Mouse (Mus musculus) bone marrow macrophage, adult 2 months (primary cell): ENCODE results near the gene Zfp383. TPM values are rescaled to one million over a fixed set of nuclear protein-coding genes. Genes with fewer than 3 reads are reported as not detected.
A peak's percentile ranks its signal among the peaks of the same experiment; 100 is the strongest.

Experiments used
- H3K27ac ChIP-seq: 2 replicates; pipeline ENCODE4 v1.5.1; 2012; ENCODE audit warnings: low read depth, low read length; ENCODE audit not compliant: insufficient read depth
- H3K4me1 ChIP-seq: 2 replicates; pipeline ENCODE4 v1.6.1; 2012; ENCODE audit warnings: low read length; ENCODE audit not compliant: control insufficient read depth, insufficient read depth
- H3K4me3 ChIP-seq: 2 replicates; pipeline ENCODE4 v1.5.1; 2012; ENCODE audit warnings: mild to moderate bottlenecking, low read length, moderate library complexity; ENCODE audit not compliant: insufficient read depth
- CTCF ChIP-seq: IDR thresholded peaks from 2 replicates; pipeline ENCODE4 v1.5.1; 2012; ENCODE audit warnings: low read depth, mild to moderate bottlenecking, low read length, moderate library complexity
- POLR2A ChIP-seq: IDR thresholded peaks from 2 replicates; pipeline ENCODE4 v1.6.1; 2012; ENCODE audit warnings: mild to moderate bottlenecking, low read depth, low read length, borderline replicate concordance
- polyA plus RNA-seq: library from polyadenylated mRNA; stranded (reverse); fragments of >200 nt; gene quantifications from 2 replicates; pipeline ENCODE4 v1.2.4, GENCODE M21; 2012; ENCODE audit not compliant: missing spikeins, insufficient read depth, insufficient read length

Zfp383 gene
- polyA plus RNA-seq, 1 experiment = 3.1 TPM

DNA sequence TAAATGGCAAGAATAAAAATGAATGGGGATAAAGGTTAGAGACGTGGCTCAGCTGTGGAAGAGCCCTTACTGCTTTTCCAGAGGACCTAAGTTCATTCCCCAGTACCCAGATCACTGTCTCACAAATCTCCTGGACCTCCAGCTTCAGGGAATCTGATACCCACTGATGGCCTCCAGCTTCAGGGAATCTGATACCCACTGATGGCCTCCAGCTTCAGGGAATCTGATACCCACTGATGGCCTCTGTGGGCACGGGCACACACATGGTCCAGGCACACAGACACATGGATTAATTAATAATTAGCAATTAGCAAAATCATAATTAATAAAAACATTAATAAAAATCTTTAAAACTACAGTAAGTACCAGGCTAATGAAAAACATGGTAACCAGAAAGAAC is 14.8 kb downstream of the Zfp383 start:
- Histone ChIP-seq H3K4me1 (no peaks in the 10 kb centered on the region), H3K4me3 (no peak overlapping the region)

DNA sequence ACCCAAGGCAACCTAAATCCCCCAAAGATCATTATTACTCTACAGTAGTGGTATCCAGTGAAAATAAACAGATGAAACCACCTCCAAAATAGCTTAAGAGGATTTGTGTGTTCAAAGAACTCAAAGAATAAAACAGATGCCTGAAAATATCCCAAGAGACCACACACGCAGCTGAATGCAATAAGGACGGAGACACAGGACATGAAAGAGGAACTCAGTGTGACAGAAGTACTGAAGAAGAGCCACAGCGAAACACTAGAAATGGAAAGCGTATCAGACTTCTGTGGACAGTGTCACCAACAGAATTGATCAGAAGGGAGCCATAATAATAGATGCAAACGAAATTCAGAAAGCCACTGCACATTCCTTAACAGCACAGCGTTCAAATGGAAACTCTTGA is 30.8 kb downstream of the Zfp383 start:
- TF ChIP-seq POLR2A (no peak), CTCF (no peak)
- Histone ChIP-seq H3K27ac (no peak overlapping the region), H3K4me1 (no peaks in the 10 kb centered on the region), H3K4me3 (no peak overlapping the region)

More for the DNA sequence above, 14.8 kb downstream of the Zfp383 start:
- no peak overlapping the region for H3K27ac ChIP-seq
- TF ChIP-seq CTCF (no peak), POLR2A (no peak)

DNA sequence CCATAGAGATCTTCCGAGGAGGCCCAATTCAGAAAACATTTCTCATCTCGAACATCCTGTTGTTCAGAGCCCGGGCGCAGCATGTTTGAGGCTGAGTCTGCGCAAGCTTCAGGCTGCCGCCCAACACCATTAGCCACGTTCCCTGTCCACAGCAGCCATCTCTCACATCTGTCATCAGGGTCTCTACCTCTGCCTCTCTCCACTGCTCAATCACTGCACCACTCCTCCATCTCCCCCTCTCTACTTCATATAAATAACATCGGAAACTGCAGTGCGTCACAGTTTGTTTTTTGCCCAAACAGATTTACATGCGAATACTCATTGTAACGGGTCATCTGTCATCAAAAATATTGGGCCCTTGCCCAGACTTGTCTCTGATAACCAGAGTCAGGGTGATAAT is 33.0 kb downstream of the Zfp383 start:
- Histone ChIP-seq H3K4me1 (no peaks in the 10 kb centered on the region), H3K27ac (no peak overlapping the region), H3K4me3 (no peak overlapping the region)
- no peak for TF ChIP-seq POLR2A
- no peak for TF ChIP-seq CTCF

DNA sequence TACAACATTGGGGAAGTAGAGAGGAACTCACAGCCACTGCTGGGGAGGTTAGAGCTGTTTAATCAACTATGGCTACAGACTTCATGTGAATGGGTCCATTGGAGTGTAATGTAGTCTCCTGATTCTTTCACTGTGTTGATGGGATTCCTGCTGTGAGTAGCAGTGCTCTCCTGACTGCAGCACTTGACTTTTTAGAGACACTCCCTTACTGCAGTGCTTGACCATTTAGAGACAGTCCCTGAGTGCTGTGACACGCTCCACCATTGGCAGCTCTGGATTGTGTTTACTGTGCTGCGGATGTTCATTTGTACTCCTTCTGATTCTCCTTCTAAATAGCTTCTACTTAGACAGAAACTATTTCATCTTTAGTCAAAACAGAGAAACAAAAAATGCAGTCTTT is 34.7 kb downstream of the Zfp383 start:
- no peaks in the 10 kb centered on the region for H3K4me1 ChIP-seq
- TF ChIP-seq CTCF = no peak
- no peak for TF ChIP-seq POLR2A
- no peak overlapping the region for H3K27ac ChIP-seq
- H3K4me3 ChIP-seq = no peak overlapping the region

DNA sequence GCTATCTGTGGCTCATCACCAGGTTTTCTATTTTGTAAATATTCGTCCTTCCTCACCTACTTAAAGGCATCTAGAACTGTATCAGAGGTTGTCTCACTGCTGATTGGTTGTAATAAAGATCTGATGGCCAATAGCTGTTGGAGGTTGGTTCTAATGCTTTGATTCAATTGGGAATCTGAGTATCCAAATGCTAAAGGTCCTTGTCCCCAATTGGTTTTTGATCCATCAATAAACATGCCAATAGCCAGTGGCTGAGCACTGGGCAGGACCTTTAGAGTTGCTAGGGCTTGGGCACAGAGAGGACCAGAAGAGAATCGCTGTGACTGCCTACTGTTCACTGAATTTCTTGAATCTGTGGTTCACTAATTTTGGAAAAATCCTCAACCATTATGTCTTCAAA is 35.7 kb downstream of the Zfp383 start:
- H3K4me3 ChIP-seq = no peak overlapping the region
- H3K4me1 ChIP-seq = no peaks in the 10 kb centered on the region
- H3K27ac ChIP-seq = no peak overlapping the region
- TF ChIP-seq CTCF = no peak
- no peak for TF ChIP-seq POLR2A

DNA sequence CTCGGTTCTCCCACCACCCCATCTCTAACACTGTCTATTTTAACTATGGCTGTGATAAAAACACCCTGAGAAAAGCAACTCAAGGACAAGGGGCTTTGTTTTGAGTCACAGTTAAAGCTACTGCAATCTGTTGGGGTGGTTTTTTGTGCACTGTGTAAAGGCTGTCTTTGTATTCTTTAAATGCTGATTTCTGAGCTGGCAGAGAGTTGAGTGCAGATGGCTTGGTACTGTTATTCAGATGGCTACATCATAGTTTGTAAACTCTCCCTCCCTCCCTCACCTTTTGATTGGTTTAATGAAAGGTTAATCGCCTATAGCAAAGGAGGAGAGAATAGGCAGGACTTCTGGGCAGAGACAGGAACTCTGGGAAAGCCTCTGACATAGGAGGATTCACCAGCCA is 36.2 kb downstream of the Zfp383 start:
- Histone ChIP-seq H3K4me3 (no peak overlapping the region), H3K4me1 (no peaks in the 10 kb centered on the region), H3K27ac (no peak overlapping the region)
- TF ChIP-seq CTCF = no peak
- TF ChIP-seq POLR2A = no peak

DNA sequence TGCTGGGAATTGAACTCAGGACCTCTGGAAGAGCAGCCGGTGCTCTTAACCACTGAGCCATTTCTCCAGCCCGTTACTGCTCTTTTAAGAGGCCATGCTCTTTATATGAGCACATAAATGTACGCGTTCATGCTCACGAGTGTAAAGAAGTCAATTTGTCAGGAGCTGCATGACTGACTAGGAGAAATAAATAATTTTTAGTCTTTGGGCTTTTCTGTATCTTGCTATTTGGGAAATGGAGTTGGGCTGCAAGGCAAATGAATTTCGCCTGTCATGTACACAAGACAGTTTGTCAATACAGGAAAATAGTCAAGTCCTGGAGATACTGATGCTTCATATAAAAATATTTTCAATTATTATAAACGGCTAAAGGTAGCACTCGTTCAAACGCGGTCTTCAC is 45.1 kb downstream of the Zfp383 start:
- Histone ChIP-seq H3K4me1 (no peaks in the 10 kb centered on the region), H3K27ac (peak overlapping the region; percentile 73; the same call in 1 of the 2 replicates), H3K4me3 (peak overlapping the region; percentile 73)
- TF ChIP-seq POLR2A (no peak), CTCF (no peak)

DNA sequence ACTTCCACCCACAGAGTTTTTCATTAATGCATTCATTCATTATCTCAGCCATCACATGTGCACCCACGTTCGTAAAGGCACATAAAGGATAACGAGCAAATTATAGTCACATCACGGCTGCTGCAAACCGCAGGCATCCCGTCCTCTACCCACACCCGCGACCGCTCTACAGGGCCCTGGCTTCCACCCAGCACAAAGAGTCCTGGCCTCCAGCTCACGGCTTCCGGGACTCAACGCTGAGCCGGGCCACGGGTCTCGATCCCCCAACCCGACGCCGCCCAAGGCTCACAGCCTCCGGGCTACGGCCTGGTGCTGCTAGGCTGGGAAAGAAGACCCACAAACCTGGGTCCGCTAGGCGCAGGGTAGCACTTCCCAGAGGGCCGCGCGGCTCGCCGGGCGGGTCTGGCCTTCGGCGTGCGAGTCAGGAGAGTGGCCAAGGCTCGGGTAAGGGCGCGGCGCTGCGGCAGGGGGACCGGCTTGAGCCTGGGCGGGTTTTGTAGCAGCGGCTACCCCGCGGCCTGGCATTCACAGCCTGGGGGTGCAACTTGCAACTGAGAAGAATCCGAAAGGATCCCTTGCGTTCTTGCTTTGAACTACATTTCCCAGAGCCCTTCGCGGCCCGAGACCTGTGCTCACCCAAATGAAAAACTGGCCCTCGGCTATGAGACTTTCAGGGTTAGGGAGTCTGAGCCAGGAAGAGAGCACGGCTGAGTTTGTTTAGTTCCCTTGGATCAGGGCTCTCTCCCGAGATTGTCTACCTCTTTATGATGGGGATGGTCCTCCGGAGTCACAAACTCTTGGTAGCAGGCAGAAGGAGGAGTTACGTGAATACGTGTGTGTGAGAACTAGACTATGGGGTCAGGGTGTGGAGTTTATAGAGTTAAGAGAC is 45.7 kb downstream of the Zfp383 start, which contains the start of gene Zfp74:
Gene Zfp74 (minus strand): TSS at position 577 of the 889 bp plus-strand sequence.
- Histone ChIP-seq H3K4me1 (no peaks in the 10 kb centered on the region), H3K4me3 (peak within 1 kb of the TSS; percentile 73), H3K27ac (peak within 1 kb of the TSS; percentile 73)
- no peak for TF ChIP-seq CTCF
- no peak for TF ChIP-seq POLR2A

DNA sequence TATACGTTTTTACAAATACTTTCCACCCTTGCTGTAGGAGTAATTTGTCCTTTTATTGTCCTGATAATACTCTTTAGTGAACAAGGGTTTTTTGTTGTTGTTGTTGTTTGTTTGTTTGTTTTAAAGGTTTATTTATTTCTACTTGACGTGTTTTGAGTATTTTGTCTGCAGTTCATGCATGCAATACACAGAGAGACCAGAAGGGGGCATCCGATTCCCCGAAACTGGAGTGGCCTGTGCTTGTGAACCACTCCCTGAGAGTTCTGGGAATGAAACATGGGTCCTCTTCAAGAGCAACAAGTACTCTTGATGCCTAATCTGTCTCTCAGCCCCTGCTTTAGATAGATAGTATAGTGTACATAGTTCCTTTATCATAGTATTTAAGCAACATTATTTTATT is 46.7 kb downstream of the Zfp383 start:
- no peak overlapping the region for H3K27ac ChIP-seq
- no peak overlapping the region for H3K4me3 ChIP-seq
- H3K4me1 ChIP-seq = no peaks in the 10 kb centered on the region
- TF ChIP-seq POLR2A (no peak), CTCF (peak; percentile 43; the same call in 1 of the 2 replicates)

DNA sequence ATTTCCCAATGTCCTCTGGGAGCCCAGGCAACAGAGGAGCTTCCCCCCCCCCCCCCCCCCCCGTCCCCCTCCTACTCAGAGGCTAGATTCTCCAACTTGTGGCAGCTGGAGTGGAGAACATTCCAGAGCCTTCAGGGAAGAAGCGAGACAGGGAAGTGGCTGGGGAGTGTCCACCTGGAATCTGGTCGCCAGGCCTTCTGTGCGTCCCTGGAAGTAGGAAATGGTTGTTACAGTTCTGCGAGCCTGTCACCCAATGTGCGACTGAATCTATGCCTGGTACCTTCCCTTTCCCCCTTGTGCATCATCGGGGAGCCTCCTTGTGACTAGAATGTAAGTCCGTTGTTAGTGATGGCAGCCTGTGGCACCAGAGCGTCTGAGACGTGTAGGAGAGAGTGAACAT is 48.2 kb downstream of the Zfp383 start:
- no peak overlapping the region for H3K27ac ChIP-seq
- TF ChIP-seq POLR2A (no peak), CTCF (no peak)
- H3K4me1 ChIP-seq = no peaks in the 10 kb centered on the region
- no peak overlapping the region for H3K4me3 ChIP-seq
